Mouse (Mus musculus) cerebellum, adult (tissue): ENCODE measurements around the gene Psip1.

Experiments used
- ATAC-seq: cut with Nextera tagmentation; 2 replicates; pipeline ENCODE4 v1.9.2; 2017; ENCODE audit warnings: mild to moderate bottlenecking, moderate library complexity, mixed read lengths; ENCODE audit not compliant: insufficient number of reproducible peaks, low FRiP score, low TSS enrichment

Gene Psip1

GRCm38 (mm10) chr4:83423641-83424040 is 62.6 kb downstream of the Psip1 start:
- ATAC-seq, result peak; percentile 94

GRCm38 (mm10) chr4:83418781-83419180 is 67.5 kb downstream of the Psip1 start:
- no peak for ATAC-seq

DNA sequence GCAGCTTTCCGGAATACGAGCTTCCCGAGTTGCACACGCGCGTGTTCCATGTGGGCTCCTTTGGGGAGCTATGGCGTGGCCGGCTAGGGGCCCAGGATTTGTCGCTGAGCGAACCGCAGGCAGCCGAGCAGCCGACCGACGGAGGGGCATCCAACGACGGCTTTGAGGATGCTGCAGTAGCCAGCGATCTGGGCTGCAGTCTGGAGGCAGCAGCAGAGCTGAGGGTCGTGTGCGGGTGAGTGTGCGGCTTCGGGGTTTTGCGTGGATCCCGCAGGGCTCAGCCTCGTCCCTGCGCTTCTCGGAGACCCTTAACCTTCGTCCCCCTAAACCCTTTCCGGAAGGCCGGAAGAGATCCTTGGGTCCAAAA is 68.5 kb downstream of the Psip1 start:
- ATAC-seq, result no peak

DNA sequence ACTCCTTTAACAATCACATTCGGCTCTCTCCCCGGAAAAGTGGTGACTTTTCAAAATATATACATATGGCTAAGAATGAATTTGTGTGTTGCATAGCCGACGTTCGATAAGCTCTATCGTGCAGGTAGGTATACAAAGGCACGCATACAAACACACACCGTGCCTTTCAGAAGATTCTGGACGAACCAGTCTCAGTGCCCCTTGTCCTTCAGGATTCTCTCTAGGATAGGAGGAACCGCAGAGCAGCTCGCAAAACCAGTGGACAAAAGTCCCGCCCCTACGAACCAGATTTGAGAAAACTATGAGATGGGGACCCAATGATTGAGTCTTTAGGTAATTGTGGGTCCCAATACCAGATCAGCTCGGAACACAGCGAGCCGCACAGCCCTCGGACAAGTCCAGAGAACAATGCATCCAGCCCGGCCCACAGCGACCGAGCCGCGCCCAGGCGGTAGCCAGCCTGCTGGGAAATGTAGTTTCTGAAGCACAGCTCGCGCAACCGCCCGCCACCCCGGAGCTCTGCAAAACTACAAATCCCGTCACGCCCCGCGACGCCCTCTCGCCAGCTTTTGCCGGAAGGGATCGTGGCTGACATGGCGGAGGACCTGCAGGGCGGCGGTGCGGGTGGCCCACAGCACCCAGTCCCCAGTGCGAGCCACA is 69.0 kb downstream of the Psip1 start, which contains the start of gene Snapc3:
Gene Snapc3 (plus strand): TSS at position 565 of the 660 bp plus-strand sequence.
- ATAC-seq, result peak; percentile 99

DNA sequence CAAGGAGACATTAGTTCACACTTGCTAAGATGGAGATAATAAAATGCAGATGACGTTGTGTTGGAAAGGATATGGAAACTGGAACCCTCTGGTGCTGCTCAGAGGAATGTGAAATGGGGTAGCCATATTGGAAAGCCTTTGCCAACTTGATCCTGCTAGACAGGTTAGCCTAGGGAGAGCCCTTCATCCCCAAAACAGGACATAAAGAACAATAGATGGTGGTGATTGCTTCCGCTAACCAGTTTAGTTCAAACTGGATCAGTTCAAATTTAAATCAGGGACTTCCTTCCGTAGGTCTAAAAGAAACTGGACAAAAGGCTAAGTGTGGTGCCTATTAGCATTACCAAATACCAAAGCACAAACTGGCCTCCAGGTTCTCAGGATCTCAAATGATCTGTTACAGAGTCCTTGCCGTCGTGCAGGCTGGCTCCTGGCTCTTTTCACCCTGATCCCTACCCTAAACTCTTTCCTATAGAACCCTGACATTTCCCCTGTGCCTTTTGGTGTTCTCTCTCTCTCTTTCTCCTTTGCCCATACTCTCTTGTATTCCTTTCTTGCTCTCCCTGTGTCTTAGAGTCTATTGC is 71.9 kb downstream of the Psip1 start:
- no peak for ATAC-seq

DNA sequence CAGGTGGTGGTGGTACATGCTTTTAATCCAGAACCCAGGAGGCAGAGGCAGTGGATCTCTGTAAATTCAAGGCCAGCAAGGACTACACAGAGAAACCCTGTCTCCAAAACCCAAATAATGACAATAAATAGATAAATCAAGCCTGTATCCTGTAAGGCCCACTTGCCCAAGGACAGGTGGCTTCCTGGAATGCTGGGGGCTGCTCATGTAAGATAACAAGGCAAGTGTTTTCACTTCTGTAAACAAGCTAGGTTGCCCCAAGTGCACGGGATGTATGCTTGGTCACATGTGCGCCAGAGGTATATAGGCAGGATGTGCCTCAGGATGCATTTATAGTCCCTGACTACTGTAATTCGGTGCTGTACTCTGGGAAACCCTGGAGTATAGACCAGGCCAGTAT is 74.2 kb downstream of the Psip1 start:
- no peak for ATAC-seq

- ATAC-seq, result no peak
These were observed 76.3 kb downstream of the Psip1 start for GRCm38 (mm10) chr4:83409867-83410505.

DNA sequence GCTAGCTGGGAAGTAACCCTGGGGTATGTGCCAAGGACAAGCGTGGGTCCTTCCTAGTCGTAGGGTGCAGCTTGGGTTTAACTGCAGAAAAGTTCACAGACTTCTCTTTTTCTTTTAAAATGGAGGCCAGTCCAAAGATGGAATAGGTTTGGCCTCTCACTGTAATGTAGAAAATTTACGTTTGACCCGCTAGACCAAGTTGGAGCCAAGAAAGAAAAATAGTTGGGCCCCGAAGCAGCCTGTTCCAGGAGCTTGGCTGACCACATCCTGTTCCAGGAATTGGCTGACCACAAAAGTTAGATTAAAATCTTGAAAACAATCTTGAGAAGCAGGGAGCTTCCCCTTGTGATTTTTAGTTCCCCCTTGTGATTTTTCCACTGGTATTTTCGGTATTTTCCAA is 78.6 kb downstream of the Psip1 start:
- no peak for ATAC-seq
